Mouse (Mus musculus): ENCODE data around the gene Mc3r.

Mc3r gene

DNA sequence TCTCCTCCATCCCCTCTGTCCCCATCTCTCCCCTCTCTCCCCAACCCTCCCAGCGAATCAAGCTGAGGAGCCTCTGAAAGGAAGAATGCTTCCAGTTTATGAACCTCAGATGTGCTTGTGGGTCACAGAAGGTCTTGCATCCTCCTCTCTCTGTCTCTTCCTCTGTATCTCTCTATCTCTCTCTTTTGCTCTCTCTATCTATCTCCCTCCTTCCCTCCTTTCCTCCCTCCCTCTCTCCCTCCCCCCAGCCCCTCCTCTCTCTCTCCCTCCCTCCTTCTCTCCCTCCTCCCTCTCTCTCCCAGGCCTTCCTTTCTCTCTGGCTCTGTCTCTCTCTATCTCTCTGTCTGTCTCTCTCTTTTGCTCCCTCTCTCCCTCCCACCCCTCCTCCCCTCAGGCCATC lies 50.2 kb downstream of the Mc3r start:
- DNase-seq (ENCODE audit: low spot score in 2 of 2), result no peak

DNA sequence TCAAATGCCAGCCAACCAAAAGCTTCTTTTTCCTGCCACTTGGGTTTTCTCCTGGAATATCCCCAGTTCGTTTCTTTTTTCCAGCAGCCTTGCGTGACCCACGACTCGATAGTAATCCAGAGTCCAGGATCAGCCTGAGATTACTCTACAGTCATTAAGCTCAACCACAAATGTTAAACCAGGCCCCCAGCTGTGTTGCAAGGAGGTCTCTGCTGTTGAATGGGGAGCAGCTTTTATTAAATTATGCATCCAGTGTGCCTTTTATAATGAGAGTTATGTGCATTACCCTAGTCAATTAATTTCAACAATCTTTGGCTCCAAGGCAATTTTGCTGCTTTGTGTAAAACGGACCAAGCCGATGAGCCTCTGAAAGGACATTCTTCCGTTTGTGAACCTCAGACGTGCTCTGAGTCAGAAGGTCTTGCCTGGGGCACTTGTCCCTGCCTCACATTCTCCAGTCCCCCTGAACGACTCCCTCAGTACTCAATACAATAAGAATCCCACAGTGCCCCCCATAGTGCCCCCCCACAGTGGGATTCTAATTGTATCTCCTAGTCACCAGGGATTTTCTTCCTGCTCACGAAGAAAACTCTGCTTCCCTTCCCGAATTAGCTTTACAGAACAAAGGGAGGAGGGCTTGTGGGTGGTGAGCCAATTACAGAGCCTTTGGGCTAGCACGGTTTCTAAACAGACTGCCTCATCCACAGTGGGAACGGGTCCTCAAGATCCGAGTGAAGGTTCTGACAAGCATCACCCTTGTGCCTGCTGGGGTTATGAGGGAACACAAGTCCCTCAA lies 51.0 kb downstream of the Mc3r start:
- no peak for DNase-seq (ENCODE audit: low spot score in 2 of 2)

All from left cerebral cortex, adult 9 months (tissue).